Mouse (Mus musculus) urinary bladder, adult 18-20 months (tissue): ENCODE results near the gene Olfr154.
"Not testable (repeated sequence)": the region's sequence is repeated elsewhere in the genome, so short reads cannot be mapped to it uniquely, and the experiment has no call there.

Experiments used
- DNase-seq, 2 experiments: peaks; one replicate each; pipeline ENCODE4 v3.0.0; 2022; ENCODE audit warnings: low spot score in 2 of 2, mixed read lengths in 2 of 2

Olfr154 gene

GRCm38 (mm10) chr2:85664355-85664754 is at the start of gene Olfr154:
Gene Olfr154, minus strand, starts transcription at chr2:85664455.
- DNase-seq: not testable (repeated sequence)

GRCm38 (mm10) chr2:85711159-85711558 is 46.9 kb upstream of the Olfr154 start:
- no peak for DNase-seq

- DNase-seq: not testable (repeated sequence)
Measured at GRCm38 (mm10) chr2:85710680-85711079, 46.4 kb upstream of the Olfr154 start.

- no peak for DNase-seq
Measured at GRCm38 (mm10) chr2:85689131-85689530, 24.9 kb upstream of the Olfr154 start, which contains the start of gene Olfr1008. Gene Olfr1008, plus strand, starts transcription at chr2:85689431.

- no peak for DNase-seq
Measured at GRCm38 (mm10) chr2:85678667-85679066, 14.4 kb upstream of the Olfr154 start, which contains the start of gene Olfr1006. Gene Olfr1006, minus strand, starts transcription at chr2:85678767.

- DNase-seq: no peak
Measured at GRCm38 (mm10) chr2:85650604-85651003, 13.7 kb downstream of the Olfr154 start, which contains the start of gene Olfr1002. Gene Olfr1002, minus strand, starts transcription at chr2:85650704.
